Mouse (Mus musculus) cerebellum, adult 11-12 months (tissue): ENCODE results near the gene Rgl1.
A peak's percentile ranks its signal among the peaks of the same experiment; 100 is the strongest.

Experiments used
- DNase-seq: peaks from one replicate; pipeline ENCODE4 v3.0.0; 2022

Rgl1 gene

DNA sequence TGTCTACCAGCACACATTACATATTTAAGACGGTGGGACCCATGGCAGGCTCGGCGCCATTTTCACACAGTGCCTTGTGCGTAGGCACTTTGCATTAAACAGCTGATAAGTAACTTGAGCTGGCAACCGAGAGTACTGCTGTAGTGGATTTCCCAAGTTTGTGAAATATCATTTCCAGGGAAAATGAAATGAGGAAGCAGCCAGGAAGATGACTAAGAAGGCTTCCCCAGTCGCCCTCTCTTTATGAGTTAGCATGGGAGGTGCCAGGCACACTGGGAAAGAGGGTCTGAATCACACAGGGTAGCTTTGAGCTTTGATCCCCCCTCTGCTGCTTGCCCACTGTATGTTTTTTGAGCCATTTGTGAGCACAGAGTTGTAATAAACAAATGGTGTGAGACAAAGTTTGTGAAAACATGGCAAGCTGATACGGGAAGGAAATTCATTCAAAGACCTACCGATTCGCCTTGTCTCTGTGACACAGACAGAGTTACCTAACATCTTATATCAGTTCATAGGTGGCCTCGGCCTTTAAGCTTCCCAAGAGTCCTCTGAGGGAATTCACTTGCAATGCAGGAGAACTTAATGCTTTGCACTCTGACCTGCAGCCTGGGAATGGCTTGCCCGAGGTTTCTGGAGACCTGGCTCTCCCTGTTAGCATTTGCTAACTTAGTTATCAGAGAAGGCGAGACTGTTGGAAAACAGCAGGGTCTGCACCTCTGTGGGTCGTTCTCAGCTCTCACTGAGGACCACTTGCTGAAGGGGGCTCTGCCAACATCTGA lies 184.8 kb downstream of the Rgl1 start:
- DNase-seq, result no peak

GRCm38 (mm10) chr1:152578944-152579343 lies 187.2 kb downstream of the Rgl1 start:
- DNase-seq, result no peak

GRCm38 (mm10) chr1:152578108-152578721 lies 187.9 kb downstream of the Rgl1 start:
- no peak for DNase-seq

- peak; percentile 33 for DNase-seq
Measured at GRCm38 (mm10) chr1:152576614-152577144, 189.5 kb downstream of the Rgl1 start.

GRCm38 (mm10) chr1:152575096-152575495 lies 191.1 kb downstream of the Rgl1 start:
- DNase-seq, result no peak

- DNase-seq, result no peak
Measured at GRCm38 (mm10) chr1:152573470-152574059, 192.6 kb downstream of the Rgl1 start.

GRCm38 (mm10) chr1:152572755-152573469 lies 193.2 kb downstream of the Rgl1 start:
- no peak for DNase-seq

GRCm38 (mm10) chr1:152571340-152571739 lies 194.8 kb downstream of the Rgl1 start:
- no peak for DNase-seq

GRCm38 (mm10) chr1:152570681-152571080 lies 195.5 kb downstream of the Rgl1 start:
- DNase-seq, result no peak

- DNase-seq, result no peak
Measured at GRCm38 (mm10) chr1:152563282-152563681, 202.9 kb downstream of the Rgl1 start.

DNA sequence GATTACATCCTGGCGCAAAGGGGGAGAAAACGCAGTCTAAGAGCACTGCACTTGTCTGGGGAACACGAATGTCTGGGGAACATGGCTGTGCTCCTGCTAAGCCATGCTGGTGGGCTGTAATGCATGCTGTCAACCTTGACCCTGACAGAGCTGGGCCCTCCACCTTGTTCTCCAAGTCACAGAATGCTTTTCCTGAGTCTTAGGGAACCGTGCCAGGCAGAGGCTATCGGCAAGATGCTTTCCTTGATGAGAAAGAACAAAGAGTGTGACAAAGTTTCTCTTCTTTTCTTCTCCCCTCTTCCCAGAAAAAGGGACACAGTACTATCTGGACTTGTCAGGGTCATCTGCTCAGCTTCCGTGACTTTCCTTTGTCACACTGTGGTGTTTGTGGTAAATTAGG lies 203.3 kb downstream of the Rgl1 start:
- DNase-seq, result no peak

DNA sequence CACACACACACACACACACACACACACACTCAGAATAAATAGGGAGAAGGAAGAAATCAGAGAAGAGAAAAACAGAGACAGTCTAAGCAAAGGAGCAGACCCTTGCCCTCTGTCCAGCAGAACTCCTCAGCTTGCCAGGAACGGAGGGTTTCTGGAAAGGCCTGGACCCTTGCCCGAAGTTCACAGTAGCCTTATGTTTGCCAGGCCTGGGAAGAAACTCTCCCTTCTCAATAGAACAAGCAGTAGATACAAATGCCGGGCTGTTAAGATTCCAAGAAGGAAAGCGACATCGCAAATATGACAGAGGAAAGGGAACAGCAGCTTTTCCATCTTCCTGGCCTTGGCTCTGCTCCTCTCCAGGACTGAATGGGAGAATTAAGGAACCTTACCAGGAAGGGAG lies 205.7 kb downstream of the Rgl1 start:
- DNase-seq, result peak; percentile 22

- DNase-seq, result no peak
Measured at GRCm38 (mm10) chr1:152556576-152557281, 209.4 kb downstream of the Rgl1 start.

- no peak for DNase-seq
Measured at GRCm38 (mm10) chr1:152555944-152556573, 210.1 kb downstream of the Rgl1 start.

- DNase-seq, result no peak
Measured at GRCm38 (mm10) chr1:152553912-152554547, 212.1 kb downstream of the Rgl1 start.

DNA sequence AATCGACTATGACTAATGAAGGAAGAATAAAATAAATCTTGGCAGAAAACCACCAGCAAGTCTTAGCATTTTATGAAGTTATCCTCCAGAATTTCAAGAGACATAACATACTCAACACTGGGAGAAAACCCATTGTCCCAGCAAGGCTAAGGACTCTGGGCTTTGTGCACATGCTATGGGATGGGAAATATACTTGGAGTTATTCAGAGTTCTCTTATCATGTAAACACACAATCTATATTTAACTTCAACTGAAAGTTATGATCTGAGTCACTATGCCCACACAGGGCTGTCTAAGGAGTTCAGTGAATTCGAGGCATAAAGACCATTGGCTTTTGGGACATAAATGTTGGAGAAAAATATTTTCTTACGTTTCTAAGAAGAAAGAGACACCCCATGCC lies 215.2 kb downstream of the Rgl1 start:
- DNase-seq, result no peak

DNA sequence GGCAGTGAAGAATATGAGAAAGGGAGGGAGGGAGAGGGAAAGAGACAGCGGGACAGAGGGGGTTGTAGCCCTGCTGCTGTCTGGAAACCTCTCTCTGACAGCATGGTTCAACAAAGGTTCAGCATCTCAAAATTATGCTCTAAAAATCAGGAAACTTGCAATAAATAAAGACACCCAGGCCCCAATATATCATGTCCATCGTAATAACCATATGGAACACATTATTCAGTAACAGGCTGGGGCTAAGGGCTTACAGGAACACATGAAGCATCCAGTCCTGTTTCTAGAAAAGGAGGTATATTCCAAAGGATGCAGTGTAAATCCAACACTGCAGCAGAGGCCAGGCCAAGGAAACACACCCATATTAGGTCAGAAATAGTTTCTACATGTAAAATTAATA lies 215.6 kb downstream of the Rgl1 start:
- DNase-seq, result no peak

GRCm38 (mm10) chr1:152549061-152549738 lies 217.0 kb downstream of the Rgl1 start:
- DNase-seq, result no peak

DNA sequence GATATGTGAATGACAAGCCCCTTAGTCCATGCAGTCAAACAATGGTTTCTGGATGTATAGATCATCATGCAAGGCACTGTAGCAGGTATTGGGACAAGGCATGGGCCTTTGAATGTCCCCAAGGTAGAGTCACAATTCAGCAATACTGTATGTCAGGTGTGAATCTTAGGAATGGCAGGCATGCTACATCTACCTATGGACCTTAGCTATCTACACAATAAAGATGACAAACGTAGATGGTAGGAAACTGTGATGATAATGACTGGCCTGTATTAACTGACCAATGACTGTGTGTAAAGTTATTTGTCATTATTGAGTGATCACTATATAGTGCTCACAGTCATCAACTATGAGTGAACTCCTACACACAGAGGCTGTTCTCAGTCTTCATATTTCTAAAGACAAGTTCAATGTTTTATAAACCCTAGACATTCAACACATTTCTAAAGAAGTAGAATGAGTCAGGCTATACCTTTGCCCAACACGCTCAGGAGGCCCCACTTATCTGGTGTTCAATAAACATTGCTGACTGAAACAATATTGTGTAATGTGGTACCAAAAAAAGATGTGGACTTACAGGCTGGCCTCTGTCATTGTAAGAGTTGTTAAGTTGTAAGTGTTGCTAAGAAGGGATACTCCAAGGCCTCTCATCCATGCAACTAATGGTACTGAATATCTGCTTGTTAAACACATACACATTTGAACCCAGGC lies 222.5 kb downstream of the Rgl1 start:
- DNase-seq, result no peak

- DNase-seq, result no peak
Measured at GRCm38 (mm10) chr1:152542747-152543378, 223.3 kb downstream of the Rgl1 start.
